ENCODE assay signal across 8 mouse cellular contexts in genomic region chr10:123075751-123076242, GRCm38 (mm10). TPM values are rescaled to one million over a fixed set of nuclear protein-coding genes. Genes with fewer than 3 reads are reported as not detected.
DNase-seq lines count a peak whose midpoint lies in the region; ATAC-seq and TF ChIP-seq lines count a peak whose summit lies in the region.

No protein-coding gene starts in this region.

- peak overlapping the region; percentile 93 for H3K9ac ChIP-seq in limb, embryonic 13.5 days
- H3K9ac ChIP-seq in neural tube, embryonic 13.5 days: peak overlapping the region; percentile 95

- no peak for TF ChIP-seq POLR2A in thymus, adult 2 months (IDR thresholded peaks at IDR 0.05; ENCODE audit: control insufficient read depth, extremely low read depth, insufficient read depth, low read length, poor library complexity)

- WGBS in thymus, adult 2 months: 2% methylated on average over 47 of the region's 48 CpGs
- WGBS in limb, embryonic 13.5 days: 1% methylated on average over 30 of the region's 48 CpGs
- WGBS in neural tube, embryonic 13.5 days: under 1% methylated on average over 45 of the region's 48 CpGs

- no peaks in the 10 kb centered on the region for H3K27me3 ChIP-seq in thymus, adult 2 months (ENCODE audit: control insufficient read depth, insufficient read depth, low read length)
- H3K27me3 ChIP-seq in limb, embryonic 13.5 days: no peaks in the 10 kb centered on the region
- no peaks in the 10 kb centered on the region for H3K27me3 ChIP-seq in neural tube, embryonic 13.5 days

- no peak overlapping the region for H3K27ac ChIP-seq in thymus, adult 2 months (ENCODE audit: control insufficient read depth, insufficient read depth, low read length)
- peak overlapping the region; percentile 70 for H3K27ac ChIP-seq in limb, embryonic 13.5 days
- H3K27ac ChIP-seq in neural tube, embryonic 13.5 days (replicated peaks): peak overlapping the region; percentile 85

- H3K36me3 ChIP-seq in thymus, adult 2 months (ENCODE audit: control insufficient read depth, insufficient read depth, low read length): no peaks in the 10 kb centered on the region
- H3K36me3 ChIP-seq in limb, embryonic 13.5 days: peaks cover 16% of the 10 kb centered on the region
- peaks cover 16% of the 10 kb centered on the region for H3K36me3 ChIP-seq in neural tube, embryonic 13.5 days

- no peak for TF ChIP-seq CTCF in thymus, adult 2 months (IDR thresholded peaks at IDR 0.05; ENCODE audit: borderline replicate concordance, control insufficient read depth, extremely low read depth, insufficient read depth, low read length, poor library complexity)

- peak overlapping the region; percentile 83 for H3K4me2 ChIP-seq in limb, embryonic 13.5 days (replicated peaks)
- peak overlapping the region; percentile 75 for H3K4me2 ChIP-seq in neural tube, embryonic 13.5 days

- H3K9me3 ChIP-seq in limb, embryonic 13.5 days: no peaks in the 10 kb centered on the region; the same call in 1 of the 2 replicates
- no peaks in the 10 kb centered on the region; the same call in 1 of the 2 replicates for H3K9me3 ChIP-seq in neural tube, embryonic 13.5 days

- ATAC-seq in granulocyte monocyte progenitor cell, adult 5-6 weeks (replicated peaks; ENCODE audit: poor library complexity, severe bottlenecking): peak; percentile 3; the same call in 1 of the 2 replicates
- ATAC-seq in limb, embryonic 13.5 days (ENCODE audit: low FRiP score, low read depth): peak; percentile 62; the same call in 1 of the 2 replicates
- peak; percentile 86 for ATAC-seq in neural tube, embryonic 13.5 days (ENCODE audit: low read depth)

- H3K4me1 ChIP-seq in thymus, adult 2 months (replicated peaks; ENCODE audit: control insufficient read depth, insufficient read depth, low read length): peaks cover 2% of the 10 kb centered on the region; the same call in 1 of the 2 replicates
- peaks cover 21% of the 10 kb centered on the region for H3K4me1 ChIP-seq in limb, embryonic 13.5 days
- peaks cover 20% of the 10 kb centered on the region for H3K4me1 ChIP-seq in neural tube, embryonic 13.5 days (replicated peaks)

- peak; percentile 35 for DNase-seq in cerebellum, adult 11 months
- no peak for DNase-seq in cerebellum, postnatal 4 days (ENCODE audit: low spot score in 2 of 2)
- no peak for DNase-seq in thymus, adult 2 months
- no peak for DNase-seq in thymus, postnatal 25 days
- no peak for DNase-seq in layer of hippocampus, adult 9-10 months (ENCODE audit: low spot score)

- peak overlapping the region; percentile 98 for H3K4me3 ChIP-seq in thymus, adult 2 months (ENCODE audit: control insufficient read depth, insufficient read depth, low read length)
- peak overlapping the region; percentile 99 for H3K4me3 ChIP-seq in limb, embryonic 13.5 days
- H3K4me3 ChIP-seq in neural tube, embryonic 13.5 days: peak overlapping the region; percentile 99

RNA-seq across cellular contexts. Expression of gene Mon2, which starts 0.5 kb away (rescaled TPM):
- polyA plus RNA-seq in thymus, adult 2 months (2012; rRNA removed): 62.5 and 74.1 TPM in 2 replicates
- 40.6 and 45.1 TPM in 2 replicates for total RNA-seq in granulocyte monocyte progenitor cell, adult 5-6 weeks (2014; fragmentation: Nextera tagmentation)
- total RNA-seq in granulocyte monocyte progenitor cell, adult 5-6 weeks (2017): 38.7 and 57.1 TPM in 2 replicates
- 32.0 and 32.1 TPM in 2 replicates for polyA plus RNA-seq in limb, embryonic 13.5 days (2015; fragmentation: Nextera tagmentation; extraction: Ambion mirVana)
- 26.7 and 30.7 TPM in 2 replicates for polyA plus RNA-seq in neural tube, embryonic 13.5 days (2015; fragmentation: Nextera tagmentation; extraction: Ambion mirVana)

Comparison
In these comparisons a context has a peak if more than half of its experiments do, and no peak if none do; other contexts are left out.
1. ATAC-seq: peak in every context shown above with its lines; median percentile 86 in neural tube, embryonic 13.5 days; 62 in limb, embryonic 13.5 days; 3 in granulocyte monocyte progenitor cell, adult 5-6 weeks.